Mouse (Mus musculus) liver, postnatal 0 days (tissue): Measurements from ENCODE around the gene Gm45902. TPM values are rescaled to one million over a fixed set of nuclear protein-coding genes. Genes with fewer than 3 reads are reported as not detected.
A peak's percentile ranks its signal among the peaks of the same experiment; 100 is the strongest.

ENCODE experiments used
- ATAC-seq: fragments of 200-750 bp; cut with Nextera tagmentation; 2 replicates; pipeline ENCODE4 v1.8.0; 2017; ENCODE audit warnings: mild to moderate bottlenecking, moderate library complexity
- DNase-seq: peaks from one replicate; pipeline ENCODE4 v3.0.0-alpha.2; 2016
- H3K27ac ChIP-seq: fragments of 300-500 bp; sonication (generic); 2 replicates; pipeline ENCODE4 v1.5.1; 2014; ENCODE audit warnings: antibody characterized with exemption, moderate library complexity, mild to moderate bottlenecking, low read depth
- H3K27me3 ChIP-seq: fragments of 300-500 bp; sonication (generic); 2 replicates; pipeline ENCODE4 v1.6.1; 2014; ENCODE audit warnings: low read length, control low read depth, mixed read lengths; ENCODE audit not compliant: insufficient read depth
- H3K36me3 ChIP-seq: fragments of 300-500 bp; sonication (generic); replicated peaks from 2 replicates; pipeline ENCODE4 v1.6.1; 2014; ENCODE audit warnings: mild to moderate bottlenecking, control low read depth, low read length, moderate library complexity, mixed read lengths; ENCODE audit not compliant: insufficient read depth
- H3K4me1 ChIP-seq: fragments of 300-500 bp; sonication (generic); 2 replicates; pipeline ENCODE4 v1.6.1; 2014; ENCODE audit warnings: antibody characterized with exemption, mild to moderate bottlenecking, control low read depth; ENCODE audit not compliant: insufficient read depth
- H3K4me2 ChIP-seq: fragments of 300-500 bp; sonication (generic); 2 replicates; pipeline ENCODE4 v1.6.1; 2014; ENCODE audit warnings: low read depth, mild to moderate bottlenecking, low read length, moderate library complexity, mixed read lengths
- H3K4me3 ChIP-seq: fragments of 300-500 bp; sonication (generic); 2 replicates; pipeline ENCODE4 v1.5.1; 2014; ENCODE audit warnings: low read depth, low read length
- H3K9ac ChIP-seq: fragments of 300-500 bp; sonication (generic); replicated peaks from 2 replicates; pipeline ENCODE4 v1.6.1; 2014; ENCODE audit warnings: mild to moderate bottlenecking, moderate library complexity
- H3K9me3 ChIP-seq: fragments of 300-500 bp; sonication (generic); 2 replicates; pipeline ENCODE4 v1.6.1; 2016; ENCODE audit warnings: mild to moderate bottlenecking, control low read depth, low read length, mixed read lengths
- CTCF ChIP-seq: sonication (generic); IDR thresholded peaks from 2 replicates; pipeline ENCODE4 v1.5.1; 2016; ENCODE audit warnings: antibody characterized with exemption, low read depth
- EP300 ChIP-seq: IDR thresholded peaks from 2 replicates; pipeline ENCODE4 v1.6.1; 2016; ENCODE audit warnings: antibody characterized with exemption, low read depth, mild to moderate bottlenecking
- WGBS: fragments of 180-500 bp; shearing (Covaris S2); extraction: QIAGEN DNeasy Blood & Tissue Kit; methylation state at CpG from one replicate; pipeline ENCODE4 v1.1.7; 2014; ENCODE audit not compliant: insufficient replicate concordance; 5-methylcytosine and 5-hydroxymethylcytosine counted together
- polyA plus RNA-seq: library from polyadenylated mRNA; unstranded; fragments of >200 nt; fragmentation: Nextera tagmentation; extraction: Ambion mirVana; gene quantifications from 2 replicates; pipeline ENCODE4 v1.2.1, GENCODE M21; 2015

The Gm45902 gene
- polyA plus RNA-seq, 1 experiment from 2014 or later, result 1.0 TPM

DNA sequence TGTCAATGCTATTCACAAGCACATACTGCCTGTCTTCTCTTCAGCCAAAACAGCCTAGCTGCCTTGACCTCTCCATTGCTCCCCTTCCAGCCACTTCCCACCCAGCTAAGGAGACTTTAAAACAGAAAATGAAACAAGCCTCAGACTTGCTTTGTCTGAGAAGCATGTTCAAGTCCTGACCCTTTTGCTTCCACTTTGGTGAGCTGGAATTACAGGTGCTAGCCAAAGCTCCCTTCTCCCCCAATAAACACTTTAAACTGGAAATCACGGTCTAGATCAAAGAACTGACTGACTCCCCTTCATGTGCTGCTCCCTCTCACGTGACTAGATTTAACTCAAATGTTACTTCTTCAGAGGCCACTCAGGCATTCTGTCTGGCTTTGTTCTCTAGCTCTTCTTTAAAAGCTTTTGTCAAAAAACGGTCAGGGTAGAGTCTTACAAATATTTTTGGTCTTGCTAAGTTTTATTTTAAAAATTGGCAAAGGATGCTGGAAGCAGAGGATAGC is 36.8 kb downstream of the Gm45902 start:
- ATAC-seq (no peak), DNase-seq (no peak)
- Histone ChIP-seq H3K9ac (peak overlapping the region; percentile 70), H3K4me2 (peak overlapping the region; percentile 96), H3K27me3 (no peaks in the 10 kb centered on the region), H3K27ac (peak overlapping the region; percentile 70), H3K4me3 (peak overlapping the region; percentile 71), H3K9me3 (no peaks in the 10 kb centered on the region), H3K4me1 (peaks cover 15% of the 10 kb centered on the region), H3K36me3 (no peaks in the 10 kb centered on the region)
- WGBS, result 68% methylated on average over 3 of the region's 3 CpGs
- TF ChIP-seq CTCF (no peak), EP300 (no peak)

DNA sequence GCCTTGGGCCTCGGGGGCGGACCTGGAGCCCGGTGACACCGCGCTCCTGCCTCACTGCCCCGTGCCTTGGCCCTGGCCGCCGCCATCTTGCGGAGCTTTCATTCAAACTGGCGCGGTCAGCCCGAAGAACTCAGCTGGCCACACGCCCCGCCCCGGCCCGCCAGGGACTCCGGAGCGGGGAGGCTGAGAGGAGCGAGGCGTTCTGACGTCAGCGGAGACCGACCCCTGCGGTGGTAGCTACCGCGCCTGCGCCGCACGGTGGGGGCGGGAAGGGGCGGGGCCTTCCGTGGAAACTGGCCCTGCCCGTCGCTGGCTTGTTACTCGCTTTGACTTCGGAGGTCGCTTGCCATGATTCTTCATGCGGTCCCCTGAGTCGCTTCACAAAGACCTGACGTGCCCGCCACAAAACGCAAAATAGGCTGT is 37.7 kb downstream of the Gm45902 start, which contains the start of gene Suv39h2:
Gene Suv39h2, minus strand, starts transcription at position 171 of the 423 bp plus-strand sequence.
- TF ChIP-seq EP300, result no peak
- no peak for TF ChIP-seq CTCF
- Histone ChIP-seq H3K36me3 (no peaks in the 10 kb centered on the region), H3K27me3 (no peaks in the 10 kb centered on the region), H3K9me3 (no peaks in the 10 kb centered on the region), H3K27ac (peak within 1 kb of the TSS; percentile 75), H3K9ac (peak within 1 kb of the TSS; percentile 70), H3K4me1 (peaks cover 15% of the 10 kb centered on the region), H3K4me2 (peak within 1 kb of the TSS; percentile 96), H3K4me3 (peak within 1 kb of the TSS; percentile 71)
- under 1% methylated on average over 42 of the region's 42 CpGs for WGBS
- ATAC-seq (peak; percentile 98), DNase-seq (peak; percentile 98)

DNA sequence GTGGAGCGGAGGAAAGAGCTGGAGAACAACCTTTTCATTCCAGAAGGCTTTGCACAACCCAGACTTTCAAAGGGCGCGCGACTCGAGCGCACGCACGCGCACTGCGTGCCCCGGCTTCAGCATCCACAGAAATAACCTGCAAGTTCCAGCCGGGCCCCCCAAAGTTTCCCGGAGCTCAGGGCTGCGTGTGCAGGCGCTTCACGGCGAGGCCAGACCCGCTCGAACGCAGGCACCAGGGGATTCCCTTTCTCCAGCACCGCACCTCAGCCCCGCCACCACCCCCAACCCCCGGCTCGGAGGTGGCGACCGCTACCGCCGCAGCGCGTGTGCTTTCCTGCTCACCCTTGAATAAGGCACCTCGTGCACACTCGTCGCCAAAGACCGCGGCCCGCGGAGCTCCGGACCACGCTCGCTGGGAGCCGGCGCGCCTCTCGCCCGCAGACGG is 38.2 kb downstream of the Gm45902 start:
- H3K4me3 ChIP-seq, result peak overlapping the region; percentile 71
- H3K27me3 ChIP-seq, result no peaks in the 10 kb centered on the region
- H3K9ac ChIP-seq, result peak overlapping the region; percentile 70
- H3K36me3 ChIP-seq, result no peaks in the 10 kb centered on the region
- peak overlapping the region; percentile 75 for H3K27ac ChIP-seq
- peak overlapping the region; percentile 96 for H3K4me2 ChIP-seq
- no peak for TF ChIP-seq CTCF
- TF ChIP-seq EP300, result no peak
- H3K4me1 ChIP-seq, result peaks cover 15% of the 10 kb centered on the region
- peak; percentile 76 for DNase-seq
- no peaks in the 10 kb centered on the region for H3K9me3 ChIP-seq
- ATAC-seq, result peak; percentile 60
- 0% methylated on average over 41 of the region's 46 CpGs for WGBS

DNA sequence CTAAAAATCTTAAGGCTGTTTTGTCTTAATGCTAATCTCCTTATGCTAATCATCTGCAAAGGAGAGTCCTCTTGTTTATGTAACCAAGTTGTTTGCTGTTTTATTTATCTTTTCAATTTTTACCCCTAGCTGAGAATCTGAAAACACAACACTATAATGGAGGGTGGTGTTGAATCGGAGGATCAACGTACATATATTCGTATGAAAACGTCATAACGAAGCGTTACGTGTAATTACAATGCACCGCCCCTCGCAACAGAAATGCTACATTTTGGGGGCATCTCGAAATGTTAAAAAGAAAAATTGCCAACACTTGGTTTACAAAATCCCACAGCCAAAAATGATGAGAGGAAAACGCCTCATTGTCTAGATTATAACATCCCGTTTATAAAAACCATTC is 38.7 kb downstream of the Gm45902 start:
- Histone ChIP-seq H3K9me3 (no peaks in the 10 kb centered on the region), H3K9ac (peak overlapping the region; percentile 70), H3K4me3 (peak overlapping the region; percentile 71), H3K4me1 (peaks cover 15% of the 10 kb centered on the region), H3K36me3 (no peaks in the 10 kb centered on the region), H3K27me3 (no peaks in the 10 kb centered on the region), H3K27ac (peak overlapping the region; percentile 75; the same call in 1 of the 2 replicates), H3K4me2 (peak overlapping the region; percentile 96)
- DNase-seq (no peak), ATAC-seq (no peak)
- TF ChIP-seq CTCF, result no peak
- no peak for TF ChIP-seq EP300
- WGBS, result under 1% methylated on average over 12 of the region's 12 CpGs

DNA sequence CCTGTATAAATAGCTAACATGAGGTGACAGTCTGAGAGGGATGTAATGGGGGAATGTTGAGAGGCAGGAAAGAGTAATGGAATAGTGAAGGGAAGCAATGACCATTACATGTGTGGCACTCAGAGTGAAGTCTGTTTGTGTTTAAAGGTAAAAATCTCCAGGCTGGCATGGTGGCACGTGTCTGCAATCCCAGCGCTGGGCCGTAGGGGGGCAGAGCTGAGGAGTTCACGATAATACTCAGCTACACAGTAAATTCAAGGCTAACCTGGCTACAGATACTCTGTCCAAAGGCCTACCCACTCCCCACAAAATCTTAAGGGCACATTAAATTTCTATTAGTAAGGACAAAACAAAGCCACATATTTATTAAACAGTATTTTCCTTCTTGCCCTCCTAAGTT is 56.0 kb downstream of the Gm45902 start:
- Histone ChIP-seq H3K27me3 (no peaks in the 10 kb centered on the region), H3K4me3 (no peak overlapping the region), H3K36me3 (peaks cover 48% of the 10 kb centered on the region), H3K9ac (no peak overlapping the region), H3K4me2 (no peak overlapping the region), H3K9me3 (no peaks in the 10 kb centered on the region), H3K27ac (no peak overlapping the region), H3K4me1 (no peaks in the 10 kb centered on the region)
- TF ChIP-seq EP300 (no peak), CTCF (peak; percentile 28; the same call in 1 of the 2 replicates)
- WGBS, result 88% methylated on average over 4 of the region's 4 CpGs
- no peak for ATAC-seq
- no peak for DNase-seq

Other genes with a start within 250 kb of the Gm45902 start
- gene Nmt2, start 228.6 kb downstream of the Gm45902 start, polyA plus RNA-seq, result 17.1 and 17.4 TPM in 2 replicates
- gene Rpp38, start 180.1 kb downstream of the Gm45902 start, polyA plus RNA-seq, result 10.2 and 10.3 TPM in 2 replicates
- 0.29 TPM in 1 of 2 replicates, not detected in the other for gene Acbd7, start 176.6 kb downstream of the Gm45902 start, polyA plus RNA-seq
- gene Olah, start 115.6 kb downstream of the Gm45902 start, polyA plus RNA-seq, result not detected in 2 replicates
- gene Meig1, start 90.1 kb downstream of the Gm45902 start, polyA plus RNA-seq, result 0.69 and 0.89 TPM in 2 replicates
- gene Dclre1c, start 88.7 kb downstream of the Gm45902 start, polyA plus RNA-seq, result 3.0 and 3.1 TPM in 2 replicates
- 2.3 and 2.5 TPM in 2 replicates for gene Suv39h2, start 37.8 kb downstream of the Gm45902 start, polyA plus RNA-seq
- 32.6 and 38.1 TPM in 2 replicates for gene Hspa14, start within 50 bp of the Gm45902 start, polyA plus RNA-seq
- gene Cdnf, start 240 bp upstream of the Gm45902 start, polyA plus RNA-seq, result 0.12 and 0.40 TPM in 2 replicates
- gene Fam107b, start 57.7 kb upstream of the Gm45902 start, polyA plus RNA-seq, result 20.5 and 23.1 TPM in 2 replicates